Mouse (Mus musculus) MEL (cell line): ENCODE data around the gene Mtmr10.

ENCODE experiments used
- CTCF ChIP-seq, 3 experiments: IDR thresholded peaks in 2 of 3; conservative IDR thresholded peaks in 1 of 3; 2 replicates each; pipeline ENCODE4 v1.5.1; 2011 to 2012; ENCODE audit warnings: low read length in 3 of 3, low read depth in 2 of 3, mild to moderate bottlenecking in 2 of 3, improper control_type of control experiment in 1 of 3, inconsistent platforms in 1 of 3, mixed read lengths in 1 of 3, moderate library complexity in 1 of 3; ENCODE audit not compliant: control insufficient read depth in 1 of 3, insufficient read depth in 1 of 3, poor library complexity in 1 of 3, severe bottlenecking in 1 of 3
- EP300 ChIP-seq, 2 experiments: IDR thresholded peaks; 2 replicates each; pipeline ENCODE4 v1.6.1; 2011; ENCODE audit warnings: improper control_type of control experiment in 2 of 2, low read length in 2 of 2, low read depth in 1 of 2, mild to moderate bottlenecking in 1 of 2
- JUND ChIP-seq: IDR thresholded peaks from 2 replicates; pipeline ENCODE4 v1.6.1; 2011; ENCODE audit warnings: low read depth, mild to moderate bottlenecking, improper control_type of control experiment, low read length
- KAT2A ChIP-seq: conservative IDR thresholded peaks from 2 replicates; pipeline ENCODE4 v1.6.1; 2012; ENCODE audit warnings: low read depth, low read length, improper control_type of control experiment, inconsistent platforms
- MXI1 ChIP-seq: IDR thresholded peaks from 2 replicates; pipeline ENCODE4 v1.6.1; 2011; ENCODE audit warnings: mild to moderate bottlenecking, low read depth, low read length, improper control_type of control experiment
- SIN3A ChIP-seq: IDR thresholded peaks from 2 replicates; pipeline ENCODE4 v1.6.1; 2012; ENCODE audit warnings: low read length, improper control_type of control experiment, inconsistent platforms
- TCF12 ChIP-seq: IDR thresholded peaks from 2 replicates; pipeline ENCODE4 v1.6.1; 2014; ENCODE audit warnings: low read depth, mild to moderate bottlenecking, inconsistent platforms, low read length, improper control_type of control experiment, moderate library complexity
- USF1 ChIP-seq: IDR thresholded peaks from 2 replicates; pipeline ENCODE4 v1.6.1; 2014; ENCODE audit warnings: low read depth, mild to moderate bottlenecking, inconsistent platforms, low read length, improper control_type of control experiment, moderate library complexity
- ZC3H11A ChIP-seq: IDR thresholded peaks from 2 replicates; pipeline ENCODE4 v1.6.1; 2012; ENCODE audit warnings: low read depth, mild to moderate bottlenecking, inconsistent platforms, low read length, improper control_type of control experiment

DNA sequence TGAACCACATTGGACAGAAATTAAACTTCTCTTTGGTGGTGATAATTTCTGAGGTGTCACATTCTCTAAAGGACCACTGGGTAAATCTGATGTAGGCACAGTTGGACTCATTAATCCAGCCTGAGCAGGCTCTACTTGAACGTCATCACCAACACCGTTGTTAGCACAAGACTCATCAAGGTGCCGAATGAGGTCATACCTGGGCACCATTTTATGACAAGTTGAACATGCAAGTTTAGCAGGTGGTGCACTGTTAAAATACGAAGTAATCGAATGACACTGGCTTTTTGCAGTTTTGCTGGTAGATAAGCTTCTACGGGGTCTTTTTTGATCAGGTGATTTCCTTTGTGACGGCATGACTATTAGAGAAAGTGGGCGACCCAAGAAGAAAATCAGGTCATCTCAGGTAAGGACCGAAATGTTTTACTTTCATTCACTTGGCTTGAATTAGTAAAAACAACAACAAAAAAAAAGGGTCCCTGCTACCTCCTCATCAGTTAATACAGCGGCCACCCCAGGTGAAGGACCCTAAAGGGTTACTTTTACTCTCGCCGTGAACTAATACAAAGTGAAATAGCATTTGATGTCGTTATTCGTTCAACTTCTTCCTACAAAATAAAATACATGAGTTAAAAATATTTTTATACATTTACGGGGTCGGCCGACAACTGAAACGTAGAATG, 85.8 kb downstream of the Mtmr10 start:
- TF ChIP-seq CTCF (IDR thresholded peaks at IDR 0.05 in 2 of 3, conservative IDR thresholded peaks at IDR 0.05 in 1 of 3; ENCODE audit: control insufficient read depth in 1 of 3, insufficient read depth in 1 of 3, low read depth in 2 of 3, low read length in 3 of 3, poor library complexity in 1 of 3, severe bottlenecking in 1 of 3), result no peak
- TF ChIP-seq TCF12, result no peak
- TF ChIP-seq JUND, result no peak
- no peak for TF ChIP-seq KAT2A
- TF ChIP-seq EP300 (IDR thresholded peaks at IDR 0.05; ENCODE audit: low read depth in 1 of 2, low read length in 2 of 2), result no peak
- TF ChIP-seq ZC3H11A, result no peak
- no peak for TF ChIP-seq SIN3A
- TF ChIP-seq USF1, result no peak
- TF ChIP-seq MXI1, result no peak
